Mouse (Mus musculus) heart, adult 8-10 months (tissue): Measurements from ENCODE around the gene Elk3. TPM values are rescaled to one million over a fixed set of nuclear protein-coding genes. Genes with fewer than 3 reads are reported as not detected.

Experiments
- DNase-seq: peaks from one replicate; pipeline ENCODE4 v3.0.0; 2022; ENCODE audit warnings: low spot score
- total RNA-seq, 4 experiments: library from RNA; stranded (reverse); gene quantifications; 2 replicates each; pipeline ENCODE4 v1.2.4; 2022

Elk3 gene
- total RNA-seq, 4 experiments from 2014 or later: 32.0 to 37.6 (median 35.2) TPM

DNA sequence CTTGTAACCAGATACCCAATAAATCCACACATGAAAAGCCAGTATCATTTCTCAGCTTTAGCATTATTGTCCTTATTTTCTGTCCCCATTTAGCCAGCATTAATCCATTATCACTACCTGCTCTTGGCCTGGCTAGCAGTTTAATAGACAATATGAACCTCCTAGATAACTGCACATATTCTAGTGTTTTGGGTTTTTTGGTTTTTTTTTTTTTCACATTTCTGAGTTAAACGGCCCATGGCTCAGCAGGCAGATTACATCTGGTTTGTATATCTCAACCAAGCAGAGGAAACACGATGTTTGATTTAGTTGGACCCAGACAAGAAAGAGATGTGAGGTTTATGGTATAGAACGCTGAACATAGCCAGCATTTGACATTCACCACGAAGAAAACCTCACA is 41.2 kb downstream of the Elk3 start:
- DNase-seq: no peak

- DNase-seq: no peak
These were observed 42.6 kb downstream of the Elk3 start for GRCm38 (mm10) chr10:93268339-93268738.

- DNase-seq: no peak
These were observed 43.4 kb downstream of the Elk3 start for GRCm38 (mm10) chr10:93267509-93267908.

DNA sequence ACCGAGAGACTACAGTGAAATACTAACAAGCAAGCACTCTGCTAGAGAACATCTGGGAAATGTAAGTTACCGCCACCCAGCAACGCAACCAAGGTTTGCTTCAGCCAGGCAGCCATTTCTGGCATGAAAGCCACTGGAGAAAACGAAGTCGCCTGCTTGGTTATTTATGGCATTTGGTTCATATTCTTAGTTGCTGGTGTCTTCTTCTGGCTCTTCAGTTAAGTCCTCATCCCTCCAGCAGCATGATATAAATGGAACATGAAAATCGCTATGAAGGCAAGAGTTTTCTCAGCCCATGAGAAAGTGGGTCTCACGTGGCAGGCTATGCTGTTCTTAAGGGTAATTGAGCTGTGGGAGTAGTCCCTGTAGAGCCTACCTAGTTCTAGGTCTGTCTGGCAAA is 44.4 kb downstream of the Elk3 start:
- no peak for DNase-seq

GRCm38 (mm10) chr10:93265833-93266232 is 45.1 kb downstream of the Elk3 start:
- DNase-seq: no peak

DNA sequence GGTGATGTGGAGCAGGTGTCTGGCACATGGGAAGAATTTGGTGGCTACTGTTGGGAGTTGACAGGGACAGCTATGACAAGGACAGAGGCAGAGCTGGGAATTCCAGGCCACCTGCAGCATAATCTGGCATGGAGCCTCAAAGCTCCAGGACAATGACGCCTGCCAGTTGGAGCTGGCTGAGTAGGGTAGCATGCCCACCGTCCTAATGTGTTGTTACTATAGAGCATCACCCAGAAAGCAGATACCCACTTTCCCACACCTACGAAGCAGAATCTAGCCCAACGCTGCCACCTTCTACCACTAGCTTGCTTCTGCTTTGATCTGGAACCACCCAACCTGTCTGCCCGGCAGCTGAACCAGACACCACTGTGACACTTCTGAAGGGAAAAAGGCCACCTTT is 46.9 kb downstream of the Elk3 start:
- DNase-seq: no peak

DNA sequence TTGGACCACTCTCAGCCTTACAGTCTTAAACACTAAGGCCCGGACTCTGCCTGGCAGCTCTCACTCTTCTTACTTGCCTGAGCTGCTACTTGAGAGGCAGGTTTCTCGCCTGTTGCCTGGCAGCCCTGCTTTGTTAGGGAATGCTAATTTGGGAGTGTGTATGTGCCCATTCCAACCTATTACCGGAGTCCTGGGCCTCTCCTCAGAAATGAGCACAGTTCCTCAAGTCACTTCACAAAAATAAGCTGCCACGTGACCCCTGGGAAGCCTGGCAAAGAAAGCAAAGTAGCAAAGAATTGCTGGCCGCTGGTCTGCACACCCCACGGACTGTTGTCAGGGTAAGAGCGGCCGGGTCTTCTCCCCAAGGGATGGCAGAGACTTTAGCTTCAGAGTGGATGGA is 47.5 kb downstream of the Elk3 start:
- no peak for DNase-seq

DNA sequence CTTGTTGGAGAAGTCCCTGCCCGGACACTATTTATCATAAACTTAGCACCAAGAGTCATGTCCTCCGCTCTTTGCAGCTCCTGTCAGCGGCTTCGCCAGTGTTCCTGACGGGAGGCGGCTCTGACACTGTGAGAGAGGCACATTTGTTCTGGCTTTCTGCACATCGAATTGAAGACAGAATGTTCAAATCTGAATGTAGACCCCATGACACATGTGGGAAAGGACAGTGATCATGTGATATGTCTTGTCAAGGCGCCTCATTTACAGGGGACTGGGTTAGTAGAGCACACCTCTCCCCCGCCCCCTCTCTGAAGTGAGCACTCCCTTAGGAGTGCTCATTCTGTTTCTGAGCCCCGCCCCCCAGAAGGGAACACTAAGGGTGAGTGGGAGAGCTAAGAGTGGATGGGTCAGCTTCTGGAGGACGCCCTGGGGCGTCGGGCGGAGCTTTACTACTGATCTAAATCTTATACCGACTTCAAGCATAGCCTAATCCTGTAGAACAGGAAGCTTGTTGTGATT is 48.9 kb downstream of the Elk3 start:
- no peak for DNase-seq

GRCm38 (mm10) chr10:93261132-93261980 is 49.6 kb downstream of the Elk3 start:
- no peak for DNase-seq

GRCm38 (mm10) chr10:93259826-93260225 is 51.1 kb downstream of the Elk3 start:
- DNase-seq: no peak

GRCm38 (mm10) chr10:93255294-93255693 is 55.6 kb downstream of the Elk3 start:
- no peak for DNase-seq

DNA sequence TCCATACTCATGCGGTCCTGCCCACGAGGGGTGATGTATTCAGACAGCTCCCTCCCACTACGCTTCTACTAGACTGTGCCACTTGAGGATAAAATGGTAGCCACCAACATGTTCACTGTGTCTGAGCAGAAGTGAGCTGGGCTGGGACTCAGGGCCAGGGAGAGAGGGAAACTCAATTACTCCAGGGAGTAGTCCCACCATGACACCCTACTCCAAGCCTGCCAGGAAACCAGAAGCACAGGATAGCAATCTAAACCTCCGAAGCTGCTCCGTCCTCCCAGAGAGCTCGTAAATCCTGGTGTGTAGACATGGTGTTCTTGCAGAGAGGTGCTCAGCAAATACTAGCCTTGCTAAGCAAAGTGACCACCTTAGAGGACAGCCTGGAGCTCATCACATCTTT is 57.8 kb downstream of the Elk3 start:
- no peak for DNase-seq

DNA sequence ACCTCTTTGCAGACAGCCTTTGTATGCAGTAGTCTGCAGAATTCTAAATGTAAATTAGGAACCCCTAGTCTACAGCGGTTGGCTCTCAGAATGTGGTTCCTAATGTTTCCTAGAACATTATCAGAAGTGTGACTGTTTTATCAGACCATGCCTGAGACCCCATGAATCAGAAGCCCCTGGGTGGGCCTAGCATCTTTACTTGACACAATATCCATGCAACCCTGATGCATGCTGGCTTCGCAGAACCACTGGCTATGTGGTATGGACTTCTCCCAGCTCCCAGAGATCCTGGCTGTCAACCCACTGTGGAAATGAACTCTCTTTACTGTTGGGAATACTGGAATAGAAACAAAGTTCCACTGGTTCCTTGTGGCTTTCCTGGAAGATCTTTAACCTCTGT is 58.3 kb downstream of the Elk3 start:
- DNase-seq: no peak

DNA sequence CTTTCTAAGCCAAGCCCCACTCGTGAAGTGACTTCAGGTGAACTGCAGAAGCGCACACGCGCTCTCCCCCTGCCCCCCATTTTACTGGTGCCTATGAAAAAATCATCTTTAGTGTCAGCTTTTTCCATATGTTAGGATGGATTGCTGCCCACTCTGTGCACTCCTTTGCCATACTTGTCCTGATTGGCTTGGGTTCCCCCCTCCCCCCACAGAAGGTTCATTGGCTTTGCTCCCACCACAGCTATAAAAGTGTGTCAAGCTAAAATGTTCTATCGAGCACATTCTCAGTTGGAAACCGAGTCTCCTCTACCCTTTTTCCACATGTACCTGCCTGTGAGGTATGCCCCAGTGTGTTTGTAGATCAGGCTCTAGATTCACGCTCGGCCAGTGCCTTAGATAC is 59.5 kb downstream of the Elk3 start:
- DNase-seq: no peak

- DNase-seq: no peak
These were observed 60.3 kb downstream of the Elk3 start for GRCm38 (mm10) chr10:93250436-93251317.

GRCm38 (mm10) chr10:93249901-93250300 is 61.0 kb downstream of the Elk3 start:
- no peak for DNase-seq

DNA sequence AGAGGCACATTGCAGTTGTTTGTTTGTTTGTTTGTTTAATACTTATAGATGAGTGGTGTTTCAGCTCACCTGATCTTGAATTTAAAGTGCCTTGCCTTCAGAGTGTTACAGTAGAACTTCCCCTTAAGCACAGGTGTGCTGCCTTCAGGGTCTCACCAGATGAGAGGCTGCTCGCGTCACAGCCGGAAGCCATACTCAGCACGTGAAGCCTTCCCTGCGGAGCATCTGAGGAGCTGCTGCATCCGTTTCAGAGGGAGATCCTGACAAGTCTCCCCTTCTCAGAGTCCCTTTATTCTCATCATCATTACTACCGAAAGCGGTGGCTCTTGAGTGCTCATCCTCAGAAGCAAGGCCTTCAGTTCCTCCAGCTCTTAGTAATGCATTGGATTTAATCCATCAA is 62.5 kb downstream of the Elk3 start:
- no peak for DNase-seq

DNA sequence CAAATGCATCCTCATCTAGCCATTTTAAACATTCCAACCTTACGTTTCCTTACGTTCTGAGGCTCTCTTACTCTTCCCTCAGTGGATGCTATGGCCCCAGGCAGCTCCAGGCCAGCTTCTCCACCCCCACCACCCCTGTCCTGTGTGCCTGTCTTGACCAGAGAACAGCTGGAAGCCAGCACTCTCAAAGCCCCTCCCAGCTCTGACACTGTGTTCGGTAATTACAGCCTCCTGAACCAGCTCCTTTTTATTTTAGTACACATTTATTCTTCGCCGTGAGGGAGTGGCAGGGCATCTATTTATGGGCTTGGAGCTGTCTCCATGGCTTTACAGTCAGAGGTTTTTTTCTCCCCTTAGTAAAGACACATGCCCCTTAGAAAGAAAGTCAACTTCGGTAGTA is 63.0 kb downstream of the Elk3 start:
- no peak for DNase-seq

GRCm38 (mm10) chr10:93247422-93247821 is 63.5 kb downstream of the Elk3 start:
- DNase-seq: no peak

- DNase-seq: no peak
These were observed 64.6 kb downstream of the Elk3 start for GRCm38 (mm10) chr10:93246185-93246920.

- no peak for DNase-seq
These were observed 66.7 kb downstream of the Elk3 start for GRCm38 (mm10) chr10:93244209-93244705.

DNA sequence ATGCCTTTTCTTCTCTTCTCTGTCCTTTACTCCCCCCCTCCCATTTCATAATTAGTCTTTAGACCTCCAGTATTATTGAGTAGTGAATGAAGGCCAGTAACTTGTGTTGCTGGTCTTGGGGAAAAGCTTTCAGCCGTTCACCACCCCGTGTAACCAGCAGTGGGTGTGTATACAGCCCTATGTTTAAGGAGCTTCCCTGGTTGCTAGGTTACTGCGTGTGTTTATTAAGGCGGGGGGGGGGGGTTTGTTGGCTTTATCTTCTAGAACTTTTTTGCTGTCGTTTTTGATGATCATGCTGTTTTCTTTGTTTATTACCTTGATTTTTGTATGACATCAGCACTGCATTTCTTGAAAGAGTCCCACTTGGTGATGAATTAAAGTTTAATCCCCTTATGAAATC is 68.1 kb downstream of the Elk3 start:
- DNase-seq: no peak
